Mouse (Mus musculus) forebrain, embryonic 16.5 days (tissue): Measurements from ENCODE around the gene Slc2a13. TPM values are rescaled to one million over a fixed set of nuclear protein-coding genes. Genes with fewer than 3 reads are reported as not detected.

Experiments
- ATAC-seq: fragments of 200-750 bp; cut with Nextera tagmentation; 2 replicates; pipeline ENCODE4 v1.8.0; 2017; ENCODE audit warnings: mild to moderate bottlenecking, moderate library complexity
- H3K27ac ChIP-seq: fragments of 300-500 bp; sonication (generic); 2 replicates; pipeline ENCODE4 v1.5.1; 2014; ENCODE audit warnings: low read length, control low read depth
- H3K27me3 ChIP-seq: fragments of 300-500 bp; sonication (generic); replicated peaks from 2 replicates; pipeline ENCODE4 v1.6.1; 2014; ENCODE audit warnings: low read length; ENCODE audit not compliant: control insufficient read depth, insufficient read depth
- H3K36me3 ChIP-seq: fragments of 300-500 bp; sonication (generic); 2 replicates; pipeline ENCODE4 v1.6.1; 2014; ENCODE audit not compliant: control insufficient read depth, insufficient read depth
- H3K4me1 ChIP-seq: fragments of 300-500 bp; sonication (generic); replicated peaks from 2 replicates; pipeline ENCODE4 v1.6.1; 2014; ENCODE audit warnings: low read length; ENCODE audit not compliant: control insufficient read depth, insufficient read depth
- H3K4me2 ChIP-seq: fragments of 300-500 bp; sonication (generic); 2 replicates; pipeline ENCODE4 v1.6.1; 2014; ENCODE audit warnings: mild to moderate bottlenecking, low read length, control low read depth
- H3K4me3 ChIP-seq: fragments of 300-500 bp; sonication (generic); replicated peaks from 2 replicates; pipeline ENCODE4 v1.5.1; 2014; ENCODE audit warnings: mild to moderate bottlenecking, low read length, control low read depth
- H3K9ac ChIP-seq: fragments of 300-500 bp; sonication (generic); replicated peaks from 2 replicates; pipeline ENCODE4 v1.6.1; 2014; ENCODE audit warnings: low read depth, low read length, control low read depth
- H3K9me3 ChIP-seq: fragments of 300-500 bp; sonication (generic); 2 replicates; pipeline ENCODE4 v1.6.1; 2016; ENCODE audit warnings: low read length; ENCODE audit not compliant: control insufficient read depth
- WGBS: fragments of 180-500 bp; shearing (Covaris S2); extraction: QIAGEN DNeasy Blood & Tissue Kit; methylation state at CpG from one replicate; pipeline ENCODE4 v1.1.7; 2014; 5-methylcytosine and 5-hydroxymethylcytosine counted together
- polyA plus RNA-seq: library from polyadenylated mRNA; unstranded; fragments of >200 nt; fragmentation: Nextera tagmentation; extraction: Ambion mirVana; gene quantifications from 2 replicates; pipeline ENCODE4 v1.2.1, GENCODE M21; 2015

Gene Slc2a13
- polyA plus RNA-seq, 1 experiment from 2014 or later, result 2.5 TPM

GRCm38 (mm10) chr15:91572421-91573069 lies 516 bp downstream of the Slc2a13 start:
- Histone ChIP-seq H3K27ac (peak overlapping the region; percentile 58), H3K9me3 (no peaks in the 10 kb centered on the region; the same call in 1 of the 2 replicates), H3K9ac (peak overlapping the region; percentile 80), H3K4me2 (peak overlapping the region; percentile 97), H3K4me3 (peak overlapping the region; percentile 77), H3K27me3 (peaks cover 6% of the 10 kb centered on the region), H3K36me3 (no peaks in the 10 kb centered on the region), H3K4me1 (peaks cover 13% of the 10 kb centered on the region)
- peak; percentile 86 for ATAC-seq
- WGBS, result under 1% methylated on average over 79 of the region's 91 CpGs

GRCm38 (mm10) chr15:91571981-91572380 lies 1.1 kb downstream of the Slc2a13 start:
- no peak for ATAC-seq
- Histone ChIP-seq H3K4me3 (peak overlapping the region; percentile 77), H3K36me3 (no peaks in the 10 kb centered on the region), H3K4me1 (peaks cover 13% of the 10 kb centered on the region), H3K4me2 (peak overlapping the region; percentile 97), H3K9ac (peak overlapping the region; percentile 80), H3K27ac (no peak overlapping the region), H3K9me3 (no peaks in the 10 kb centered on the region; the same call in 1 of the 2 replicates), H3K27me3 (peaks cover 6% of the 10 kb centered on the region)
- WGBS, result 8% methylated on average over 8 of the region's 8 CpGs

- no peak overlapping the region for H3K4me2 ChIP-seq
- ATAC-seq, result no peak
- H3K9me3 ChIP-seq, result no peaks in the 10 kb centered on the region
- WGBS, result 65% methylated on average over 8 of the region's 8 CpGs
- H3K36me3 ChIP-seq, result no peaks in the 10 kb centered on the region
- H3K4me3 ChIP-seq, result no peak overlapping the region
- peaks cover 6% of the 10 kb centered on the region for H3K27me3 ChIP-seq
- peaks cover 10% of the 10 kb centered on the region; the same call in 1 of the 2 replicates for H3K4me1 ChIP-seq
- no peak overlapping the region for H3K9ac ChIP-seq
- H3K27ac ChIP-seq, result no peak overlapping the region
Measured at GRCm38 (mm10) chr15:91566784-91567183, 6.3 kb downstream of the Slc2a13 start.

DNA sequence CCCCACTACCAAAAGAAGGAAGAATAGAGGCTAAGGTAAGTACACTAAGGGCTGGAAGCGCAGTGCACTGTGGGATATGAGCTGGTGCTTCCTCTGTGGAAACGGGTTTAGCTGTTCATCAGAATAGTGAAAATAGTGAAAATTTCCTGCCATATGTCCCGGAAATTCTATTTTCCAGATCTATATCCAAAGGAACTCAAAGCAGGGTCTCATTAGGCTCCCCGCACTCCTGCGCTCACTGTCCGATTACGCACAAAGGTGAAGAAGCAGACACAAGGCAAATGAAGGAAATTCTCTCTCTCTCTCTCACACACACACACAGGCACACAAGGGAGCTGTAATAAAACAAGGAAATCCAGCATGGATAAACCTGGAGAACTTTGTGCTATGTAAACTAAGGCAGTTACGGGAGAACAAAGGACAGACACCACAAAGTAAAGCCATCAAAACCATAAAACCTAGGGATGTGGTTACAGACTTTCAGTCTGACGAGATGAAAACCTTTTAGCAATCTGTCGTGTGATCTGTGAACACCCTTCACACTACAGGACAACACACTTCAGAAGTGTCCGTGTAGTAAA lies 7.9 kb downstream of the Slc2a13 start:
- H3K9me3 ChIP-seq, result no peaks in the 10 kb centered on the region
- H3K4me1 ChIP-seq, result peaks cover 2% of the 10 kb centered on the region; the same call in 1 of the 2 replicates
- H3K27ac ChIP-seq, result no peak overlapping the region
- H3K4me2 ChIP-seq, result no peak overlapping the region
- no peaks in the 10 kb centered on the region for H3K27me3 ChIP-seq
- WGBS, result 93% methylated on average over 11 of the region's 11 CpGs
- no peak for ATAC-seq
- H3K9ac ChIP-seq, result no peak overlapping the region
- H3K4me3 ChIP-seq, result no peak overlapping the region
- no peaks in the 10 kb centered on the region for H3K36me3 ChIP-seq

DNA sequence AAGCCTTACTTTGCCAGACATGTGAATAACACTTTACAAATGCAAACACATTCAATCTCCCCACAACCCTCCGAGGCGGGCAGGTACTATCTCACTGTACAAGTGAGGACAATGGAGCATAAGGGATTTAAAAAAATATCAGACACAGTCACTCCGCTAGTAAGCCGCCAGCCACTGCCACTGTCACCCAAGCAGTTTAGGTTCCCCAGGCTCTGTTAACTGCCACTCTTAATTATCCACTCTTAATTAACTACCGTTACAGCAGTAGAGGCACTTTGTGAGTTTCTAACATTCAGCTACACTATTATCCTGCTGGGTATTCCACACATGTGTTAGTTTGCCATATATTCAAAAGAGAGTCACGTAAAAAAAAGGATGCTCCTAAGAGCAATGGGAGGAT lies 11.3 kb downstream of the Slc2a13 start:
- H3K9ac ChIP-seq, result no peak overlapping the region
- H3K4me1 ChIP-seq, result peaks cover under 1% of the 10 kb centered on the region; the same call in 1 of the 2 replicates
- no peak overlapping the region for H3K4me2 ChIP-seq
- no peaks in the 10 kb centered on the region for H3K36me3 ChIP-seq
- no peaks in the 10 kb centered on the region for H3K9me3 ChIP-seq
- 39% methylated on average over 6 of the region's 6 CpGs for WGBS
- no peak for ATAC-seq
- no peak overlapping the region for H3K4me3 ChIP-seq
- H3K27me3 ChIP-seq, result no peaks in the 10 kb centered on the region
- H3K27ac ChIP-seq, result no peak overlapping the region

DNA sequence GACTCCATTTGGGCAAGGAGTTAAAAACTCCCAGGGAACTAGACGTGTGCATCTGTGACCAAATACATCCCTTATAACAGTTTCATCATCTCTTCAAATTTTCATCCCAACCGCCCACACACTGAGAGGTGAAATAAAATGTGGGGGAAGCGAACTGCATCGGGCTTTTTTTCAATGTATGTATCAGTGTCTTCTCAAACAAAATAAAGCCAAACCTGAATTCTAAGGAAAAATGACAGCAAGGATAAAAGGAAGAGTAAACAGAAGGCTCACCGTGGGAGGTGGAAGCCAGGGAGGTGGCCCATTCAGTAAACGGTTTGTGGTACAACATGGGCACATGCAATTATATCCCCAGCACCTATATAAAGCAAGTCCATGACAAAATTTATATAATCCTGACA lies 17.7 kb downstream of the Slc2a13 start:
- WGBS, result 87% methylated on average over 6 of the region's 6 CpGs
- no peak for ATAC-seq
- no peak overlapping the region for H3K9ac ChIP-seq

DNA sequence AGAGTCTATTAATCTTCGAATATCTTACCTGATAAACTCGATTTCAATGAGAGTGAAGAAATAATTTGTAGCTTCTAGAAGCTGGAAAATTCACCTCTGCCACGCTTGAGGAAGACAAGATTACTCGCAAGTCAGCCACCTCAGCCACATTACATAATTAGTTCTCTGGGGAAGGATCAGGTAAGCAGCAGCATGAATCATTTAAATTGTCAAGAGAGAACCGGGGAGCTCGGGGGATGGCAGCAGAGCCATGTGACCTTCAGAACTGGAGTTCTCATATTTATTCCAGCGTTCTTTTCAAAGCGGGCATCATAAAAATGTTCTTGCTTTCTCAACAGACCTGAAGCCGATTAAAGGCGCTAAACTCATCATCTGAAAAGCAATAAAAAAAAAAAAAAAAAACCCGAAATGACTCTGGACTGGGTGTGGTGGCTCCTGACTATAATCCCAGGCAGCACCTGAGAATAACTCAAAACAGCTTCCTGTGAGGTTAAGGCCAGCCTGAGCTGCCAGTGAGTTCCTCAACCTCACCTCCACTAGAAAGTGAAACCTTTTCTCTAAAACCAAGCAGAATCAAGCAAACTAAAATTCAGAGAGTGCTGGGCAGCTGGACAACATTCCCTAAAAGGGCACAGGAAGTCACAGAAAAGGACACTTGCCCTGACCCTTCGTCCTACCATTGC lies 24.3 kb downstream of the Slc2a13 start:
- WGBS, result 84% methylated on average over 12 of the region's 12 CpGs
- Histone ChIP-seq H3K36me3 (no peaks in the 10 kb centered on the region), H3K27ac (no peak overlapping the region), H3K4me3 (no peak overlapping the region), H3K9me3 (no peaks in the 10 kb centered on the region), H3K9ac (no peak overlapping the region), H3K27me3 (no peaks in the 10 kb centered on the region), H3K4me1 (0 out of 2 replicates have a peak, but pooled peaks cover 2% of the 10 kb centered on the region), H3K4me2 (no peak overlapping the region)
- no peak for ATAC-seq

More for the DNA sequence above, 17.7 kb downstream of the Slc2a13 start:
- Histone ChIP-seq H3K36me3 (no peaks in the 10 kb centered on the region), H3K4me1 (no peaks in the 10 kb centered on the region), H3K27ac (no peak overlapping the region), H3K4me3 (no peak overlapping the region), H3K9me3 (no peaks in the 10 kb centered on the region), H3K27me3 (no peaks in the 10 kb centered on the region), H3K4me2 (no peak overlapping the region)

DNA sequence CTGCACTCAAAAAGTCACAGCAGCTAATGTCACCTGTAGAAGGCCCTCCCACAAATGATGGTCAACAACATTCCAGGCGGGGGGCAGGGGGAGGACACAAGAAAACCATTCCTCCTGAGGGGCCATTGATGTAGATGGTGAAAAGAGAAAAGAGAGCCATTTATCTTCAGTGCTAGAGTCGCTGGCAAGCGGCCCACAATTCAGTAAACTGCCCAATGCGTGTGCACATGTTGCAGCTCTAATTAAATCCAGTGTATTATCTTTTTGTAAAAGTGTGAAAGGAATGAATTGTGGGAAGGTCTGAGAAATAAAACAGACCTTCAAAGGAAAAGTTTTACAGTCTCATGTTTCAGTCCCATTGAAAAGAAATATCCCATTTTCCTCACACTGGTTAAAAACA lies 28.5 kb downstream of the Slc2a13 start:
- Histone ChIP-seq H3K9ac (no peak overlapping the region), H3K27me3 (no peaks in the 10 kb centered on the region), H3K4me2 (no peak overlapping the region), H3K27ac (no peak overlapping the region), H3K36me3 (no peaks in the 10 kb centered on the region), H3K9me3 (no peaks in the 10 kb centered on the region), H3K4me3 (no peak overlapping the region), H3K4me1 (0 out of 2 replicates have a peak, but pooled peaks cover 2% of the 10 kb centered on the region)
- 31% methylated on average over 4 of the region's 4 CpGs for WGBS
- no peak for ATAC-seq

DNA sequence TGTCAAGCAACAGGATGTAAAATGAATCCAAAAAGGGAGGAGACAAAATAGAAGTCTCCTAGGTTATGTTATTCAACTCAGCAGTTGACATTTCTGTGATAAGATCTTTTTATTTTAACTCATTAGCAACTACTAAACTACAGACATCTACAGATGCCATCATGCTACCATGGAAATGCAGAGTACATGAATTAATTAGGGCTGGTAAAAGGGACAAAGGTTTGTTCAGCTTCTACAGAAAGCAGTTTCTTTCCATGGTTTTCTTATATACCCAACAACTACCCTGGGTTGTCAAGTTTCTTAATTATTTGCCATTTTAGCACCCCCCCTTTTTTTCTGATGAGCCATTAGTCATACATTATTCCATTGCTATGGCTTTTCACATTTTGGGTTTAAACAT lies 34.6 kb downstream of the Slc2a13 start:
- Histone ChIP-seq H3K4me2 (no peak overlapping the region), H3K9ac (no peak overlapping the region), H3K27ac (no peak overlapping the region), H3K4me1 (no peaks in the 10 kb centered on the region), H3K36me3 (no peaks in the 10 kb centered on the region), H3K9me3 (no peaks in the 10 kb centered on the region), H3K4me3 (no peak overlapping the region), H3K27me3 (no peaks in the 10 kb centered on the region)
- no peak for ATAC-seq
